Mouse (Mus musculus) heart, postnatal 36 days (tissue): ENCODE measurements around the gene Cnot3. TPM values are rescaled to one million over a fixed set of nuclear protein-coding genes. Genes with fewer than 3 reads are reported as not detected.

Experiments used
- DNase-seq, 2 experiments: peaks; one replicate each; pipeline ENCODE4 v3.0.0; 2021 to 2022
- intact Hi-C: fragments of 180-260 bp; cut with DNase I; formaldehyde crosslinking; loops from one replicate; pipeline ENCODE4 v1.15.1; 2025
- total RNA-seq, 2 experiments: library from RNA; stranded (reverse); gene quantifications; 2 replicates each; pipeline ENCODE4 v1.2.3; 2021

Cnot3 gene
- total RNA-seq, 2 experiments from 2014 or later: 22.5 to 27.6 TPM

DNA sequence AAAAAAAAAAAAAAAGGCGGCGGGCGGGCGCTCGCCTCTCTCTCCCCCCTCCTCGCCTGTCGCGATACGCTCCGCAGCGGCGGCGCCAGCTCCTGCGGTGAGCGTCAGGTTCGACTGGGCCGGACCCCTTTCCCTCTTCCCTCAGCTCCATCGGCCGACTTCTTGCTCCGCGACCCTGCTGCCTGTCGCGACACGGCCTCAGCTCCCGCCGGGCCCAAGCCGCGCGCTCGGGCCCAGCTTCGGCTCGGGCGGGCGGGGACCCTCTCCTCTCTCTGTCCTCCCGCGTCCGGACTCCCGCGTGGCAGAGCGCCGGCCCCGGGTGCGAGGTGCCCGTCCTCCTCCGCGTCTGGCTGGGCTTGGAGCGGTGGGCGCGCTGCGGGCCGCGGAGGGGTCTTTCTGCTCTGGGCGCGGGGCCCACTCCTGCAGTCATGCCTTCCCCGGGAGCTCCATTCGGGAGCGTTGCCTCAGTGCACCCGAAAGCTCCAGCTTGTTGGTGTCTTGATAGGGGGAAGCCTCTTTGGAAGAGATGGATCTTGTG lies 489 bp downstream of the Cnot3 start:
- intact Hi-C loops: loop anchor here (1.0 to 5.0 kb wide), 2 partner anchors 19 to 47 kb away; partner anchors contain the start of genes Mboat7 and Tsen34

DNA sequence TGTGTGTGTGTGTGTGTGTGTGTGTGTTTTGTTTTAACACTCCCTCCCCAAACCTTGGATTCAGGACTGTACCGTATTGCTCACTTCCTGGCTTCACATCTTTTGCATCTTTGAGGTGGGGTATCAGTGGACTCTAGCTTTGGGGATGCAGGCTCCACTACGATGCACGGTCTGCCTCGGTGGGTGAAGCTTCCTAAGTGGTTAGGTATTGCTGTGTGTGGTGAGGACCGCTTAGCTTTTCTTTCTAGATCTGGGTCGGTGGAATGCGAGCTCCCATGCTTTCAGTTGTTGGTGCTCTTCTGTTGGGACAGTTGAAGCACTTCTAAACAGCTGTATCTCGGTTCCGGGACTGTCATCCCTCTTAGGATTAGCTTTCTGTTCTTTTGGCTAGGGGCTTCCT lies 1.1 kb downstream of the Cnot3 start:
- DNase-seq: no peak
- intact Hi-C loops: loop anchor here (1.0 to 5.0 kb wide), 2 partner anchors 18 to 46 kb away; partner anchors contain the start of genes Mboat7 and Tsen34

More for the DNA sequence above, 489 bp downstream of the Cnot3 start:
- DNase-seq: peak in 1 of 2 experiments; percentile 33

DNA sequence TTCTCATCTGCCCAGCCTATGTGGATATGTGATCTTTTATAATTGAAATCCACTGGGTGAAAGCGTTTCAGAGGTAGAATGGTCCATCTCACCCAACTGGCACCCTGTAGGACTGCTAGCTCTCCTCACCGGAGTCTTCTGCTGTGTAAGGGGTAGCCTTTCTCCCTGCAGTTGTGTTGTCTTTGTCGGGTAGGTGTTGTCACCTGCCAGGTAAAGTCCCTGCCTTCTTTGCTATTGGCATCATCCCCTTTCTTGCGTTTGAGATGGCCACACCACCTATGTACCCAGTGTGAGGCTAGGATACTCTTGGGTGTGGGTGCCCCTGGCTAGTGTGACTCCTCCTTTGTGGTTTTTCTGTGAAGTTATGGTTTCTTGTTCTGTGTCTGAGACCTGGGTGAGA lies 1.6 kb downstream of the Cnot3 start:
- DNase-seq: no peak
- intact Hi-C loops: loop anchor here (1.0 to 5.0 kb wide), 2 partner anchors 18 to 46 kb away; partner anchors contain the start of genes Mboat7 and Tsen34

DNA sequence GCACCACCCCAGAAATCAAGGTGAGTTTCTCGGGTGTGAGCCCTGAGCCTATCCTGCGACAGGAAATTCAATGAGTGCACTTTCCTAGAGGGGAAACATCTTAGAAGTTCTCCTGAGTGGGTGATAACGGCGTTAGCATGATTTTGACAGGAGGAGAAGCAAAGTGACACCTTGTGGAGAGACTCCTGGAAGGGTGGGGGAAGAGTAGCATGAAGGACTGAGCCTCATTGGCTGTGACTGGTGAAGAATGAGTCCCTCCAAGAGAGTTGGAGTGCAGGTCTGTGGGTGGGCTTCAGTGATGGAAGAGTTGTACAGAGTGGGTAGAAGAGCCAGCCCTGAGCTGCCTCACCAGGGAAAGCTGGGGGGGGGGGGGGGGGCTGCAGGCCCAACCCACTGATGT lies 11.9 kb downstream of the Cnot3 start:
- no peak for DNase-seq
- intact Hi-C loops: no loop called here

- DNase-seq: no peak
- intact Hi-C loops: no loop called here
Measured at GRCm38 (mm10) chr7:3658578-3658977, 13.5 kb downstream of the Cnot3 start.

- intact Hi-C loops: loop anchor here (1.0 kb wide), 1 partner anchor 18 kb away; no protein-coding TSS in a partner anchor
- DNase-seq: peak in 1 of 2 experiments; percentile 18
Measured at GRCm38 (mm10) chr7:3664524-3665214, 19.6 kb downstream of the Cnot3 start.

DNA sequence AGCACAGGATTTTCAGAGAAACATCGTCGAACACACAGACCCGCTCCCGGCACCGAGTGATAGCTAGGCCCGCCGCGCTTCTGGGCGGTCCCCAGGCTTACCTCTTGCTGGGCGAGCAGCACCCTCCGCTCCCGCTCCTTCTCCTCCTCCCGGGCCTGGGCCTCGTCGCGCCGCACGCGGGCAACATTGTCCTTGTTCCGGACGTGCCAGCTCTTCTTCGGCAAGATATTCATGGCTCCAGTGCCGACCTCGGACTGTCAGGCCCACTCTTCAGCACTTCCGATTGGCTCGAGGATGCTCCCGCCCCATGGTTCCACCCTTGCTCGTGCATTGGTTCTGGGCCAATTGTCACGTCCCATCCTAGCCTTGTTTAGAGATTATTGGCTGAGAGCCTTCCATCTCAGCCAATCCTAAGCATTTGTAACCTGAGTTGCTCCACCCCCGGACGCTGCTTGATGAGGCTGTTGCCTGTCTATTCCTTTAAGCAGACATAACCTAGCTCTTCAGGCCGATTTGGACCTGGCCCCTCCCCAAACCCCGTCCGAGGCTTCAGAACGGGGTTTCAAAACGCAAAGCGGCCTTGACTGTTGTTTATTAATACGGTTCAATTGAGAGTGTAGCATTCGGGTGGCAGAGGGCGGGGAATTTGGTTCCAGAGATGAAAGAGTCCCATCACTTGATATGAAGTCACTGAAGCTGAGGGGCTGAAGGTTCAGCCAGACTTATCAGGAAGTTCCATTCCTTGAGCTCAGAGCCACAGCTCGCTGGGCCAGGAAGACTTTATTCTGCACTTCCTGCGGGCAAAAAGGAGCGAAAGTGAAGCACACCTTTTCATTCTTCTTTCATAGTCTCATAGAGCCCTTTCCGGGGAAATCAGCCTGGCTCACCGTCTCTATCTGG lies 20.4 kb downstream of the Cnot3 start, which contains the start of gene Leng1:
Gene Leng1, minus strand, starts transcription at position 626 of the 900 bp plus-strand sequence.
- intact Hi-C loops: loop anchor here (2.0 kb wide), 1 partner anchor 39 kb away; no protein-coding TSS in a partner anchor
- peak; percentile 94 to 96 for DNase-seq

DNA sequence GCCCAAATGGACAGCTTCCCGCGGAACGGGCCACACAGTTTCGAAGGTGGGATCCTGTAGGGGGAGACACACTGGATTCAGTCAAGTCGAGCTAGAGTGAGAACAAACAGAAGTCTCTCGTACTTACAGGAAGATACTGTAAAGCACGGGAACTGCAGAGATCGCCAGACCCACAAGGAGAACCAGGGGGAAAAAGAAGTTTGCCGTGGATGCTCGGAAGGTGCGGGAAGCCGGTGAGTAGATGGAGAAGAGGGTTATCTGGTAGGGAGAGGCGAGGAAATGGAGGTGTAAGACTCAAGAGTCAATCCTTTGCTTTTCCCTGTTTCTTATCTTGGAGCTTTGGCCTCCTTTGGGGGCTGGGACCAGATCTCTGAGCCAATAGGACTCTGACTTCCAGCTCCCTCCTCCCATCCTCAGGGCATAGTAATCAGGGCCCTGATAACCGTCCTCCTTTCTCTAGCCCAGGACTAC lies 21.9 kb downstream of the Cnot3 start:
- DNase-seq: no peak
- intact Hi-C loops: loop anchor here (2.0 kb wide), 1 partner anchor 38 kb away; no protein-coding TSS in a partner anchor

DNA sequence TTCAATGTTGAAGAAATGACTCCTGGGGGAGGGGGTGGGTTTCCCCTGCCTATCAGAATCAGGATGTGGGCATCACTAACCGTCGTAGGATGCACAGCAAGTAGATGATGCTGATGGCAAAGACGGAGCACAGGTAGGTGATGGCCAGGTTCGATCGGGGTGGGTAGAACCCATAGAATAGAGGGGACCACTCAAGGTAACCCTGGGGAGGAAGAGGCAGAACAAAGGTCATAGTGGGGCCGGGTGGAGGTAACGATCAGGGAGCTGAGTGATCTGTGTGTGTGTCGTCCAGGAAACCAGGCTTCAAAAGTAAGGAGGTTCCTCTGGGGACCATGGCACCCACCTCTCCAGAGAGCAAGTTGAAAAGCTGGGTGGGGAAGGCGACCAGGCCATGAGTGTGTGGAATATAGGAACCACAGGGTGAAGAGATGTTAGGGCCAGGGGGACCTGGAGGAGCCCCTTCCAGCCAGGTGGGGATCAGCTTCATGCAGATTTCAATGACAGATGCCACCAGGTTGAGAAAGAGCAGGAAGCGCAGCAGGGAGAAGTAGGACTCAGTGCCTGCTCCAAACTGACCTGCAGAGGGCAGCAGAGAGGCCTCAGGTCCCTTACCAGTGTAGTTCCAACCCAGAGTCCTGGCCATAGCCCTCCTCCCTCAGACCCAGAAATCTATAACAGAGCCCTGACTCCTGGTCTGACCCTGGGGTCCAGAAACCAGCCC lies 29.6 kb downstream of the Cnot3 start:
- DNase-seq: peak; percentile 81 to 89
- intact Hi-C loops: loop anchor here (2.0 kb wide), 1 partner anchor 796 kb away; no protein-coding TSS in a partner anchor

DNA sequence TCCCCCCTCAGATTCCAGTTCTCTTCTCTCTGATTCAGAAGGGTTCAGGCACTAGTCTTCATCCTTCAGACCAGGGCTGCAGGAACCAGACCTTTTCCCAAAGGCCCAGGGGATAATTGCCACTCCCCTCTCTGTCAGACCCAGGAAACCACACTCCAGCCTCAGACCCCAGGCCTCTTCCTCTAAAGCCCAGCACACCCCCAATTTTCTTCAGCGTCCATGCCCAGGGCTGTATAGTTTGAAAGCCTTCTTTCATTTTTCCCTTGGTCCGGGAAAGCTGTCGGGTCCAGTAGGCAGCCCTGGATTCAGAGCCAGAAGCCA lies 30.1 kb downstream of the Cnot3 start:
- DNase-seq: no peak
- intact Hi-C loops: loop anchor here (2.0 kb wide), 1 partner anchor 796 kb away; no protein-coding TSS in a partner anchor

GRCm38 (mm10) chr7:3676371-3676770 lies 31.3 kb downstream of the Cnot3 start:
- intact Hi-C loops: no loop called here
- no peak for DNase-seq

GRCm38 (mm10) chr7:3677342-3677741 lies 32.3 kb downstream of the Cnot3 start, which contains the start of gene Tmc4:
TSS of gene Tmc4 (minus strand) at chr7:3677553.
- DNase-seq: no peak
- intact Hi-C loops: no loop called here

GRCm38 (mm10) chr7:3683908-3684550 lies 39.0 kb downstream of the Cnot3 start:
- intact Hi-C loops: no loop called here
- no peak for DNase-seq

GRCm38 (mm10) chr7:3684698-3685097 lies 39.6 kb downstream of the Cnot3 start:
- intact Hi-C loops: no loop called here

DNA sequence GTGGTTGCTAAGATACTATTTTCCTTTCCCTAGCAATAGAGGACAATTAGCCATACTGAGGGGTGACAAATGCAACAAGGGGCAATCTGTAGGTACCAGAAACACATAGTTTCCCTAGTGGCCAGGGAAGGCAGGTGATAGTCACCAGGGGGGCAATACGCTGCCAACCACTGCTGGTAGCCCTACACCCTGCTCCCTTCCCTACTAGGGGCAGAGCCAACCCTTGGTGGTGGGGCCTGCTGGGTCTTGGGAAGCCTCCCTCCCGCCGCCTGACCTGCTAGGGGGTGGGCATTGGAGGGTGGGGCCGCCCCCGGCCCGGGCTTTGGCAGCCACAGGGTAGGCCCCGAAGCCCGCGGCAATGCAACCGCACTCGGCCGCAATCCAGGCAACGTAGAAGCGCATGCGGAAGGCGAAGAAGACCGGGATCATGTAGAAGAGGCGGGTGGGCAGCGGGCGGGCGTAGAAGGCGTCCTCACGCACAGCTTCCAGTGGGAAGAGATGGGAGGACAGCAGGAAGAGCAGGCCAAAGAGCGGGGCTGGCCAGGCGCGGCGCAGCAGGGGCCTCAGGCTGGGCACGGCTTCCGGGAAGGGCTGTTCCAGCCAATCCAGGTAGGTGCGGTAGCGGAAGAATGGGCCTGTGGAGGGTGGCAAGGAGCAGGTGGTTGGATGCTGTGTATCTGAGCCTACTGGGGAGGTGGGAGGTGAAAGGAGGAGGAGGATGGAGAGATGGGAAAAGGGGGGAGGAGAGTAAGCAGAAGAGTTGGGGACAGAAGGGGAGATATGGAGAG lies 40.5 kb downstream of the Cnot3 start:
- intact Hi-C loops: no loop called here
- DNase-seq: no peak

More at GRCm38 (mm10) chr7:3684698-3685097, 39.6 kb downstream of the Cnot3 start:
- no peak for DNase-seq

DNA sequence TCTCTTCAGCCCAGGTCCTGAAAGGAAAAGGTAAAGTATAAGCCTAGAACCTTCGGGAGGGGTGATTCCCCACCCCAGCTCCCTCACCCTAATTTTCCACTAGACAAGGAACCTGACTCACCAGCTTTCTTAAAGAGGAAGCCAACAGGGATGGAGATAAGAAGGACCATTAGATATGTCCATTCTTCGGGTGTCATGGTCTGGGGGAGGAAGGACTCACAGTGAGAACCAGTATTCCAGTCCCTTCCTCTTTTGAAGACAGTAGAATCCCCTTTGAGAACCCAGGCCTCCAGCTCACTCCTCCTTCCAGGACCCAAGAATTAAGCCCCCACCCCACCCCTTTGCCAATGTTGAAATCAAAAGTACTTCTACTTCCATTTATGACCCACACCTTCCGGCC lies 46.9 kb downstream of the Cnot3 start:
- intact Hi-C loops: loop anchor here (5.0 kb wide), 1 partner anchor 45 kb away; the partner anchor contains the start of gene Cnot3
- no peak for DNase-seq

DNA sequence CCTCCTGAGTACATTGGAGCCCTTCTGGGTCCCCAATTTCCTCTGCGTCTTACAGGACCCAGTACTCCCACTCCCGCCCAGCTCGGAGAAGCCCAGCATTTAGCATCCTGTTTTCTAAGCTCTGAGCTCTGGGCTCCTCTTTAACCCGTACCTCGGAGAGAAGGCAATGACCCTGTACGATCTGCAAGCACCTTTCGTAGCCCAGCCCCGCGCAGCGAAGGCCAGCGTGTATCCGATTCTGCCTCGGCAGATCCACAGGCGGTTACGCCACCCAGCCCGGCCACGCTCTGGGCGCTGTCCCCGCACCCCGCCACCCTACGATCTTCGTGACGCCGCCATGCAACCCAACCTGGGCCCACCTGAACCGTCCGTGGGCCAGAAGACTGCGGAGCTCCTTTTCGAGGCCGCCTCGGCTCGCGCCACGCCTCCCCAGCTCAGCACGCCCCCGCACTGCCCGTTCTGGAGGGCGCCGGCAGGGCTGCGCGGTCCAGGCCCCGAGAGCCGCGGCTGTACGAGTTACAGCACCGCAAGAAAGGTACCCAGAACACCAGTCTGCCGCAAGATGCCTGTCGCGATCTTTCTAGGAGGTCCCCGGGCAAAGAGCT lies 47.4 kb downstream of the Cnot3 start, which contains the start of gene Tsen34:
Gene Tsen34, plus strand, starts transcription at position 482 of the 605 bp plus-strand sequence.
- intact Hi-C loops: loop anchor here (5.0 kb wide), 1 partner anchor 45 kb away; the partner anchor contains the start of gene Cnot3
- DNase-seq: no peak
